Mouse (Mus musculus) gastrocnemius, postnatal 36 days (tissue): ENCODE measurements around the gene Mmp7. TPM values are rescaled to one million over a fixed set of nuclear protein-coding genes. Genes with fewer than 3 reads are reported as not detected.

Experiments
- DNase-seq, 2 experiments: peaks; one replicate each; pipeline ENCODE4 v3.0.0; 2022
- intact Hi-C: fragments of 180-260 bp; cut with DNase I; formaldehyde crosslinking; loops from one replicate; pipeline ENCODE4 v1.15.1; 2025
- long read RNA-seq, 2 experiments: library from polyadenylated mRNA; stranded (forward); transcript quantifications; one replicate each; pipeline ENCODE4 v2.0.0; 2021
- total RNA-seq, 2 experiments: library from RNA; stranded (reverse); gene quantifications; 2 replicates each; pipeline ENCODE4 v1.2.3; 2021

Mmp7 gene
- total RNA-seq: not detected
- long read RNA-seq, experiment 1: 0 reads
- long read RNA-seq, experiment 2: 0 reads

- DNase-seq: no peak
- intact Hi-C loops: no loop called here
Observed at GRCm38 (mm10) chr9:7691790-7692189, at the start of gene Mmp7. Gene Mmp7 (plus strand): TSS chr9:7692090.

DNA sequence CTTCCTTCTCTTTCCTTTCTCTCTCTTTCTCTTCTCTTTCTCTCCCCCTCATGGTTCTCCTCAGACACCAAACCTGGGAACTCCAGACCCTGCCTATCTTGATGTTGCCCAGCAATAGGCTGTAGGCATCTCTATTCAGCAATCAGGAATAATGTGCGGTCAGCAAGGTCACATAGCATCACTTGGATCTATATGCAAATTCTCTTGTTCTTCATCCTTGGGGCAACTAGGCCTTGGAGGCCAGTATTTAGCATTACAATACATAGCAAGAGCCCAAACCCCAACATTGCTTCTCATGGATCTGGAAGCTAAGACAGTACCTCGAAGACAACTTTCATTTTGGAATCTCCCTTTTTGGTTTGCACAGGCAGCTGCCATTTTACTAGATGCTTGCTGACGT, 44.0 kb upstream of the Mmp7 start:
- no peak for DNase-seq
- intact Hi-C loops: no loop called here

- no peak for DNase-seq
- intact Hi-C loops: no loop called here
Observed at GRCm38 (mm10) chr9:7650397-7651180, 41.3 kb upstream of the Mmp7 start.

DNA sequence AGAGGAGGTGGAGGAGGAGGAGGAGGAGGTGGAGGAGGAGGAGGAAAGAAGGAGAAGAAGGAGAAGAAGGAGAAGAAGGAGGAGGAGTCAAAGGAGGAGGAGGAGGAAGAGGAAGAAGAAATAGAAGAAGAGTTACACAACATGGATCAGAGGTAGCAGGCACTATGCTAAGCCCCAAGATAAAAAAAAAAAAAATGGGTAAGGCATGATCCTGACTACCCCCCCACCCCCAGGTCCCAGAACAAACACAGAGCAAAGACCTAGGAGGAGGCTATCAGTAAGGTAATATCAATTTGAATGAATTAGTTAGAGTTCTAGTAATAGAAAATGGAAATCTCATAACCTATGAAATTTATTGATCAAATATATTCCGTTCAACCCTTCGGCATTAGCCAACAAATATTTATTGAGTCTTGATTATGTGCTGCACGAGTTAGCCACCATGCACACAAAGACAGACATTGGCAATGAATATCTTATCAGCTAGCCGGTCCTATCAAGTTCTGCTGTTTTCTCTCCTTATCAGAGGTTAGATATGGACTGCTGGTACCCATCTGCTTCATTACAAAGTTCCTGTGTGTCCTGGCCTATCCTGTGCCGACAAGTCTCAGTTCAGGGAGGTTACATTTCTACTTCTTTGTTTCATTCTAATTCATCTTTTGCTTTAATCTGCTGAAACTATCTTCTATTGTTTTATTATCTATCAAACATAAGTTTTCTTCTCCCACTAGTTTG, 39.4 kb upstream of the Mmp7 start:
- no peak for DNase-seq
- intact Hi-C loops: no loop called here

DNA sequence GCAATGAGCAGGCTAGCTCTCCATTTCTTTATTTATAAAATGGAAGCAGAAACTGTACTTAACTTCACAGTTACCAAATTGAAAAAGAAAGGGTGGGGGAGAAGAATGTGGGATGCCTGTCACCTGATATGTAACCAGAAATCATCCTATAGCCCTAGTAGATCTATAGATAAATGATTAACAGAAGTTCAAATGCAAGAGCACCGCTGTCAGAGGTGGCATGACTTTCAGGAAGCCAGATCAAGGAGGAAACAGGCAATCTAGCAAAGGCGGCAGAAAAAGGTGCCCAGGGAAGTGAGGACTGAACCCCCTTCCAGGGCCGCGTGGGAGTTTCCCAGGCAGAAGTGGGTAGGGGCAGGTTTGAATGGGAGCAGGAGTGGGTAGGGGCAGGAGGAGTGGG, 33.9 kb upstream of the Mmp7 start:
- no peak for DNase-seq
- intact Hi-C loops: no loop called here

GRCm38 (mm10) chr9:7659469-7660020, 32.3 kb upstream of the Mmp7 start:
- intact Hi-C loops: no loop called here
- DNase-seq: no peak

DNA sequence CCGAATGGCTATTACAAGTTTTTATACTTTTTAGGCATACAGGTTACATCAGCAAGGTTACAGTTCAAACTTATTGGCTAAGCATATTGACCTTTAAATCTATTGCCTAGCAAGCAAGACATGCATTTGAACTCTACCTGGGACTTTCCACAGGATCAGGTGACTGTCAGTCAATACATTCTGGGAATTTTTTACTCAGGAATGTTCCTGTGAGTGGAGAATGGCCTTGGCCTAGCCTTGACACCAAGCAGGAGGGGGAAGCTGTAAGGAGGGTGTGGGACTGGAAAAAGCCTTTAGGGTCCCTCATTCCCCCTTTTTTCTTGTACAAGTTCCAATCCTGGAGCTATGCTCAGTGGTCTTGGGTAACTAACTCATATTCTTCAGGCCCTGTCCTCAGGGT, 30.5 kb upstream of the Mmp7 start:
- intact Hi-C loops: no loop called here

GRCm38 (mm10) chr9:7669674-7670073, 22.2 kb upstream of the Mmp7 start:
- intact Hi-C loops: no loop called here
- DNase-seq: no peak

More for the DNA sequence above, 30.5 kb upstream of the Mmp7 start:
- no peak for DNase-seq

- DNase-seq: no peak
- intact Hi-C loops: no loop called here
Observed at GRCm38 (mm10) chr9:7672985-7673384, 18.9 kb upstream of the Mmp7 start.

- intact Hi-C loops: no loop called here
- DNase-seq: no peak
Observed at GRCm38 (mm10) chr9:7678154-7678837, 13.6 kb upstream of the Mmp7 start.

DNA sequence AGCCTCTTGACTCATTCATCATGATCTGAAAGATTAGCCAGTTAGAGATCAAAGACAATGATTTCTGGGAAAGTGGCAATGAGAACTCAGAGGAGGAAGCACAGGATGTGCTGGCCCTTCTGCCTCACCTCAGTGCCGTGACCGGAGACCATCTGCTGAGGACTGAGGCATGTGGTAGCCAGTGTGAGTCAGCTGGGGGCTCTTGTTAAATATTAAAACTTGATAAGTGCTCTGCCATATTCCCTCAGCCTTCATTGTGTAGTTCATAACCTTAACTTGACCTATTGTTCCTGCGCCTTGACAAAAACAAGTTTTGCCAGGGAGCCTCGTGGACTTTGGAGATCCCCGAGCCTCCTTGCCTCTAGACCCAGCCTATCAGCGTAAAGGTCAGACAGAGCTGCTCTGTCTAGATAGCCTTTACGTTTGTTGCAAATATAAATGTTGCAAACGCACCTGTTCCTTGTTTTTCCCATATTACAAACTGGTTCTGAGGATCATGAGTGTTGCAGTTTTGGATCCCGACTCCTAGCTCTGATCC, 9.7 kb upstream of the Mmp7 start:
- DNase-seq: no peak
- intact Hi-C loops: no loop called here

DNA sequence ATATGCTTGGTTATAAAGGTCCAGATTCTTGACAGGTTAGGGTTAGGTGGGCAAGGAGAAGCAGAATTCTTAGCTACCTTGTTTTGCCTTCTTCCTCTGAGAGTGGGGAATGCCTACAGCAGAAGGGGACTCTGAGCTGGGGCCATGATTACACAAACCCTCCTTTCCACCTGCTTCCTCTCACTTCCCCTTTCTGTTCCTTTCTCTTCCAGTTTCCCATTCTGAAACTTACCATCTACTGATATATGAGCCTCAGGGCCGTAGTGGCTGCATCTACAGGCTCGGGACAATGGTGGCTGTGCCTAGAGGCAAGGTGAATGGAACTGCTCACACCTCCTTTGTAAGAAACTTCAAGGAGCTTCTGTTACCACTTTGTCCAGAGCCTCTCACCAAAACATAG, 5.9 kb upstream of the Mmp7 start:
- no peak for DNase-seq
- intact Hi-C loops: no loop called here

GRCm38 (mm10) chr9:7689799-7690198, 2.1 kb upstream of the Mmp7 start:
- no peak for DNase-seq
- intact Hi-C loops: no loop called here

- no peak for DNase-seq
- intact Hi-C loops: no loop called here
Observed at GRCm38 (mm10) chr9:7693961-7694360, 2.1 kb downstream of the Mmp7 start.

GRCm38 (mm10) chr9:7695646-7696045, 3.8 kb downstream of the Mmp7 start:
- no peak for DNase-seq
- intact Hi-C loops: no loop called here

DNA sequence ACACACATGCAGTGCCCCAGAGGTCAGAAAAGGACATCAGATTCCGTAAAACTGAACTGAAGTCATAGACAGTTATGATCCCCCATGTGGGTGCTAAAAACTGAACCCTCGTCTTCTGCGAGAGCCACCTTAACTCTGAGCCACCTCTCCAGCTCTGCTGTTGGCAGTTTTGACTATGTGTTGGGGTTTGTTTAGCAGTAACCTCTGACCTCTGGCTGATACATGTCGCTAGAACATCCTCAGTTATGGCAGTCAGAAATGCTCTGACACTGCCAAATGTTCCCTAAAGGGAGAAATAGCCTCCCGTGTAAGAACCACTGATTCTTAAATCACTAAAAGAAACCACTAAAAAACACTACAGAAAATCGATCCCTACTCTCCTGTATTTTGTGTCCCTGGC, 16.8 kb downstream of the Mmp7 start:
- intact Hi-C loops: no loop called here
- DNase-seq: no peak

DNA sequence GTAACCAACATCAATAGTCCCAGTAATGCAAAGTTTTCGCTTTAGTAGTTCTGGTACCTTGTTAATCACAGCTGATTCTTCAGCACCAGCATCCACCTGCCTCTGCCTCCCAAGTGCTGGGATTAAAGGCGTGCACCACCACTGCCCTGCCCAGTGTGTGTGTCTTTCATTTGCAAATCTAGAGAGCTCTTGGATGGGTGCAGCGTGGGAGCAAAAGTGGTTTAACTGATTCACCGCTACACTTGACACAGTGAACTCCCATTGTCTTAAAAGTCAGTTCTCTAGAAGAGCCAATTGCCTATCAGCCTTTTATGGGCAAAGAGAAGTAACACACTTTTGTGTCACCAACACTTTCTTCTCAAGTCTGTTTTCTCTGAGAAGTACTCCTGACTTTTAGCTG, 19.3 kb downstream of the Mmp7 start:
- DNase-seq: no peak
- intact Hi-C loops: loop anchor here (5.0 to 10.0 kb wide), 2 partner anchors 106 to 496 kb away; no protein-coding TSS in a partner anchor

DNA sequence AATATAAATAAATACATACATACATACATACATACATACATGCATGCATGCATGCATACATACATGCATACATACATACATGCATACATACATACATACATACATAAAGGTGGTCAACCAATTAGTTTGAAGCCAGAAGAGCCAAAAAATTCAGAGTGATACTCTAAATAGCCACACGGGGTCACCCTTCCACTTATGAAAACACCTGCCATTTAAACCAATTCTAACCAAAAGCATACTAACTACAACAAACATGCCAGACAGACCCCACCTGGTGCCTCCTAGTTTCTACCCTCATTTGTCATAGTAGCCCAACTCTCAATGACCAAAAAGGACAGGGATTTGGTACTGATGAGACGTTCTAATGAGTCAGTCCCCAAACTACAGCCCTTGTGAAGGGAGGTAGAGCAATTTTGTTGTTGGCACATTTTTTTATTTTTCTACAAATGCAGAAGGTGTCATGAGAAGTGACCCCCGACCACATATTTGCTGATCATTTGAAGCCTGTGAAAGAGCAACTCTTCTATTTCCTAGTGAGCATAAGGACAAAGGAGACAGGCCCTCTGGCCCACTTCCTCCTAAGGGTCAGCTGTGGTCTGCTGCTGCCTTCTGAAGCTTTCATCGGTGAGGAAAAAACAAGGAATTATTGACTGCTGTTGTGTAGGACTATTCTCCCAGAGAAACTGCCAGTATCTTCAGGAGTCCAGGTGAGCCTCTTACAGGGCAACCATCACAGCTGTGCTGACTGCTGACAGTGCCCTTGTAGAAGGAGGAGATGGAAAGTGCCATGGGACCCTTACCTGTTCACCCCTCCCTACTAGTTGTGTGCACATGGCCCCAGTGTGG, 22.4 kb downstream of the Mmp7 start:
- no peak for DNase-seq
- intact Hi-C loops: loop anchor here (2.0 to 10.0 kb wide), 4 partner anchors 109 to 493 kb away; no protein-coding TSS in a partner anchor

DNA sequence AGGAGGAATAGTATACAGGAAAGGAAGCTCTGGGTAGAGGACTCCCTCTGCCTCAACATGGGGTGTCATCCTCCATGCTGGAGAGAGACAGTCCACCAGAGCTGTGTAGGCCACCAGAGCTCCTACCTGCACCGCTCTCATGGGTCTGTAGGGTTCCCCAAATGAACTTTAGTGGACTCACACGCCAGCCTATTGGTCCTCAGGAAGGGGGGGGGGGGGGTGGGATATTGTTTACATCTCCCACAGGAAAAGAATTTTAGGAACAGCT, 23.0 kb downstream of the Mmp7 start:
- DNase-seq: no peak
- intact Hi-C loops: loop anchor here (2.0 to 10.0 kb wide), 4 partner anchors 110 to 492 kb away; no protein-coding TSS in a partner anchor

GRCm38 (mm10) chr9:7721543-7721942, 29.7 kb downstream of the Mmp7 start:
- no peak for DNase-seq
- intact Hi-C loops: no loop called here
